Mouse (Mus musculus) cerebellum, adult 11-12 months (tissue): ENCODE data around the gene Lpar6.

Experiments
- DNase-seq: peaks from one replicate; pipeline ENCODE4 v3.0.0; 2022

The Lpar6 gene

GRCm38 (mm10) chr14:73257348-73257747 lies 19.7 kb downstream of the Lpar6 start:
- DNase-seq, result no peak

GRCm38 (mm10) chr14:73258181-73258580 lies 20.5 kb downstream of the Lpar6 start:
- no peak for DNase-seq

GRCm38 (mm10) chr14:73262210-73262609 lies 24.5 kb downstream of the Lpar6 start:
- no peak for DNase-seq

GRCm38 (mm10) chr14:73266166-73266565 lies 28.5 kb downstream of the Lpar6 start:
- no peak for DNase-seq

GRCm38 (mm10) chr14:73271807-73272206 lies 34.1 kb downstream of the Lpar6 start:
- no peak for DNase-seq

GRCm38 (mm10) chr14:73279096-73279495 lies 41.4 kb downstream of the Lpar6 start:
- DNase-seq, result no peak

GRCm38 (mm10) chr14:73280996-73281395 lies 43.3 kb downstream of the Lpar6 start:
- DNase-seq, result no peak

GRCm38 (mm10) chr14:73289915-73290314 lies 52.2 kb downstream of the Lpar6 start:
- DNase-seq, result no peak

GRCm38 (mm10) chr14:73292434-73292833 lies 54.7 kb downstream of the Lpar6 start:
- DNase-seq, result no peak
